Mouse (Mus musculus): ENCODE measurements around the gene Gm21900. TPM values are rescaled to one million over a fixed set of nuclear protein-coding genes. Genes with fewer than 3 reads are reported as not detected.
"Not testable (repeated sequence)": the region's sequence is repeated elsewhere in the genome, so short reads cannot be mapped to it uniquely, and the experiment has no call there.

The Gm21900 gene
- polyA plus RNA-seq (2015; fragmentation: Nextera tagmentation; extraction: Ambion mirVana): not detected in 2 replicates

GRCm38 (mm10) chrY:10616061-10616460 lies at the start of gene Gm21900:
Gene Gm21900 (plus strand): TSS chrY:10616361.
- H3K4me2 ChIP-seq (replicated peaks); H3K36me3 ChIP-seq; H3K4me1 ChIP-seq (replicated peaks); H3K4me3 ChIP-seq (replicated peaks); H3K27ac ChIP-seq; H3K9ac ChIP-seq (replicated peaks); H3K27me3 ChIP-seq; H3K9me3 ChIP-seq; ATAC-seq: not testable (repeated sequence)
- 87% methylated on average over 4 of the region's 4 CpGs for WGBS

GRCm38 (mm10) chrY:10643516-10643915 lies 27.4 kb downstream of the Gm21900 start:
- not testable (repeated sequence) for H3K9ac ChIP-seq (replicated peaks); H3K36me3 ChIP-seq; H3K27me3 ChIP-seq; H3K4me2 ChIP-seq (replicated peaks); H3K27ac ChIP-seq; H3K4me3 ChIP-seq (replicated peaks); H3K4me1 ChIP-seq (replicated peaks); H3K9me3 ChIP-seq; ATAC-seq
- no CpG with 5 or more reads among the region's 25 CpGs for WGBS

Other genes starting within 250 kb of the Gm21900 start
- not detected in 2 replicates for gene Gm28510, start 203.6 kb upstream of the Gm21900 start, polyA plus RNA-seq (2015; fragmentation: Nextera tagmentation; extraction: Ambion mirVana)
- not detected in 2 replicates for gene Gm20737, start 80.3 kb upstream of the Gm21900 start, polyA plus RNA-seq (2015; fragmentation: Nextera tagmentation; extraction: Ambion mirVana)
- gene Gm21775, start 62.9 kb upstream of the Gm21900 start, polyA plus RNA-seq (2015; fragmentation: Nextera tagmentation; extraction: Ambion mirVana): not detected in 2 replicates
- gene Gm20777, start 136.1 kb downstream of the Gm21900 start, polyA plus RNA-seq (2015; fragmentation: Nextera tagmentation; extraction: Ambion mirVana): not detected in 2 replicates